Mouse (Mus musculus) heart, postnatal 25 days (tissue): Measurements from ENCODE around the gene Zswim5. TPM values are rescaled to one million over a fixed set of nuclear protein-coding genes. Genes with fewer than 3 reads are reported as not detected.

Experiments used
- DNase-seq: peaks from one replicate; pipeline ENCODE4 v3.0.0; 2022; ENCODE audit warnings: low spot score
- intact Hi-C: fragments of 180-260 bp; cut with DNase I; formaldehyde crosslinking; loops from one replicate; pipeline ENCODE4 v1.15.1; 2025
- total RNA-seq, 2 experiments: library from RNA; stranded (reverse); gene quantifications; 2 replicates each; pipeline ENCODE4 v1.2.3; 2021

Gene Zswim5
- total RNA-seq, 2 experiments from 2014 or later: 0.94 to 1.2 TPM

GRCm38 (mm10) chr4:116999513-117000154 lies 122.5 kb downstream of the Zswim5 start:
- intact Hi-C loops: loop anchor here (5.0 kb wide), 2 partner anchors 123 to 218 kb away; no protein-coding TSS in a partner anchor
- no peak for DNase-seq

- no peak for DNase-seq
- intact Hi-C loops: loop anchor here (1.0 to 5.0 kb wide), 3 partner anchors 120 to 215 kb away; no protein-coding TSS in a partner anchor
Observed at GRCm38 (mm10) chr4:117001957-117002356, 124.8 kb downstream of the Zswim5 start.

- DNase-seq: no peak
- intact Hi-C loops: loop anchor here (1.0 to 5.0 kb wide), 3 partner anchors 119 to 214 kb away; no protein-coding TSS in a partner anchor
Observed at GRCm38 (mm10) chr4:117002543-117003521, 125.7 kb downstream of the Zswim5 start.

GRCm38 (mm10) chr4:117004649-117005048 lies 127.5 kb downstream of the Zswim5 start:
- intact Hi-C loops: loop anchor here (5.0 kb wide), 2 partner anchors 118 to 213 kb away; no protein-coding TSS in a partner anchor

GRCm38 (mm10) chr4:117005611-117006400 lies 128.6 kb downstream of the Zswim5 start:
- intact Hi-C loops: no loop called here
- no peak for DNase-seq

More at GRCm38 (mm10) chr4:117004649-117005048, 127.5 kb downstream of the Zswim5 start:
- no peak for DNase-seq

GRCm38 (mm10) chr4:117007058-117007457 lies 129.9 kb downstream of the Zswim5 start:
- intact Hi-C loops: no loop called here
- no peak for DNase-seq

GRCm38 (mm10) chr4:117010231-117010630 lies 133.1 kb downstream of the Zswim5 start:
- DNase-seq: no peak

GRCm38 (mm10) chr4:117013596-117013995 lies 136.4 kb downstream of the Zswim5 start:
- no peak for DNase-seq
- intact Hi-C loops: no loop called here

More at GRCm38 (mm10) chr4:117010231-117010630, 133.1 kb downstream of the Zswim5 start:
- intact Hi-C loops: no loop called here

GRCm38 (mm10) chr4:117014901-117015415 lies 137.8 kb downstream of the Zswim5 start:
- intact Hi-C loops: loop anchor here (5.0 kb wide), 1 partner anchor 107 kb away; no protein-coding TSS in a partner anchor
- no peak for DNase-seq

- intact Hi-C loops: loop anchor here (5.0 kb wide), 1 partner anchor 105 kb away; no protein-coding TSS in a partner anchor
- no peak for DNase-seq
Observed at GRCm38 (mm10) chr4:117017738-117018137, 140.6 kb downstream of the Zswim5 start.

GRCm38 (mm10) chr4:117018327-117018726 lies 141.2 kb downstream of the Zswim5 start:
- intact Hi-C loops: loop anchor here (5.0 kb wide), 1 partner anchor 104 kb away; no protein-coding TSS in a partner anchor
- no peak for DNase-seq

- intact Hi-C loops: loop anchor here (5.0 kb wide), 1 partner anchor 103 kb away; no protein-coding TSS in a partner anchor
- peak; percentile 83 for DNase-seq
Observed at GRCm38 (mm10) chr4:117019206-117020134, 142.3 kb downstream of the Zswim5 start, which contains the start of gene Eif2b3. Gene Eif2b3 (plus strand): TSS chr4:117019402.

GRCm38 (mm10) chr4:117023469-117023868 lies 146.3 kb downstream of the Zswim5 start:
- no peak for DNase-seq
- intact Hi-C loops: no loop called here

- no peak for DNase-seq
Observed at GRCm38 (mm10) chr4:117031105-117031504, 153.9 kb downstream of the Zswim5 start.

More at GRCm38 (mm10) chr4:117031105-117031504, 153.9 kb downstream of the Zswim5 start:
- intact Hi-C loops: no loop called here
